Mouse (Mus musculus): Measurements from ENCODE around the gene Kmt2e. TPM values are rescaled to one million over a fixed set of nuclear protein-coding genes. Genes with fewer than 3 reads are reported as not detected.

Gene Kmt2e
- total and polyA plus RNA-seq, 3 experiments = 16.2 to 75.6 (median 29.3) TPM

GRCm38 (mm10) chr5:23490797-23491196, 56.6 kb downstream of the Kmt2e start:
- no peaks in the 10 kb centered on the region for H3K4me1 ChIP-seq (ENCODE audit: control insufficient read depth in 1 of 2, insufficient read depth in 2 of 2, low read length in 2 of 2)
- H3K4me3 ChIP-seq (ENCODE audit: control insufficient read depth in 1 of 2, insufficient read depth in 1 of 2, low read depth in 2 of 2, low read length in 2 of 2) = no peak overlapping the region
- peaks cover 0 to 68% of the 10 kb centered on the region in 2 experiments; a peak in 2 of 4 replicates for H3K36me3 ChIP-seq (ENCODE audit: control insufficient read depth in 1 of 2, insufficient read depth in 2 of 2, low read length in 2 of 2)
- H3K27ac ChIP-seq (ENCODE audit: control insufficient read depth, low read depth, low read length) = no peak overlapping the region
- H3K9me3 ChIP-seq (replicated peaks; ENCODE audit: insufficient read depth, low read length) = no peaks in the 10 kb centered on the region
- DNase-seq (ENCODE audit: low read depth, low spot score) = no peak
- no peaks in the 10 kb centered on the region for H3K79me2 ChIP-seq (ENCODE audit: control insufficient read depth, insufficient read depth, low read length, poor library complexity)
- TF ChIP-seq ETS1 (IDR thresholded peaks at IDR 0.05; ENCODE audit: low read depth, low read length) = no peak
- no peak for TF ChIP-seq RCOR1 (IDR thresholded peaks at IDR 0.05; ENCODE audit: low read depth, low read length)
- TF ChIP-seq CTCF (IDR thresholded peaks at IDR 0.05 in 2 of 3, conservative IDR thresholded peaks at IDR 0.05 in 1 of 3; ENCODE audit: control insufficient read depth in 1 of 3, insufficient read depth in 1 of 3, low read depth in 2 of 3, low read length in 3 of 3, poor library complexity in 1 of 3, severe bottlenecking in 1 of 3) = no peak
- TF ChIP-seq UBTF (IDR thresholded peaks at IDR 0.05; ENCODE audit: borderline replicate concordance, insufficient read depth, low read depth, low read length) = no peak
- TF ChIP-seq TAL1 (IDR thresholded peaks at IDR 0.05; ENCODE audit: low read length) = no peak
- TF ChIP-seq POLR2AphosphoS2 (IDR thresholded peaks at IDR 0.05; ENCODE audit: low read length) = no peak
- no peak for TF ChIP-seq NRF1 (IDR thresholded peaks at IDR 0.05; ENCODE audit: insufficient read depth, low read depth, low read length, poor library complexity, severe bottlenecking)
- TF ChIP-seq MEF2A (IDR thresholded peaks at IDR 0.05; ENCODE audit: extremely low read depth, insufficient replicate concordance, low read depth, low read length, poor library complexity, severe bottlenecking) = no peak
- no peak for TF ChIP-seq POLR2A (IDR thresholded peaks at IDR 0.05; ENCODE audit: control insufficient read depth in 1 of 2, insufficient read depth in 1 of 2, low read depth in 1 of 2, low read length in 2 of 2, poor library complexity in 1 of 2)
- TF ChIP-seq ZC3H11A (IDR thresholded peaks at IDR 0.05; ENCODE audit: low read depth, low read length) = no peak
- no peak for TF ChIP-seq POLR2AphosphoS5 (IDR thresholded peaks at IDR 0.05; ENCODE audit: borderline replicate concordance, low read depth, low read length)
- no peak for TF ChIP-seq USF2 (IDR thresholded peaks at IDR 0.05; ENCODE audit: borderline replicate concordance in 1 of 2, insufficient read depth in 1 of 2, low read depth in 1 of 2, low read length in 2 of 2)
- no peak for TF ChIP-seq ZMIZ1 (IDR thresholded peaks at IDR 0.05; ENCODE audit: low read depth, low read length)
- TF ChIP-seq TCF12 (IDR thresholded peaks at IDR 0.05; ENCODE audit: low read depth, low read length) = no peak
- no peak for TF ChIP-seq SIN3A (IDR thresholded peaks at IDR 0.05; ENCODE audit: low read length)
- no peak for TF ChIP-seq MYC (IDR thresholded peaks at IDR 0.05; ENCODE audit: low read depth, low read length)
- no peak for TF ChIP-seq NELFE (IDR thresholded peaks at IDR 0.05; ENCODE audit: low read depth, low read length)
- H3K27me3 ChIP-seq (ENCODE audit: control insufficient read depth in 1 of 2, insufficient read depth in 2 of 2, low read length in 2 of 2) = no peaks in the 10 kb centered on the region
- H3K9ac ChIP-seq (ENCODE audit: control insufficient read depth, low read depth, low read length, poor library complexity, severe bottlenecking) = no peak overlapping the region

GRCm38 (mm10) chr5:23496396-23496795, 62.2 kb downstream of the Kmt2e start:
- Histone ChIP-seq H3K9ac (ENCODE audit: control insufficient read depth, low read depth, low read length, poor library complexity, severe bottlenecking) (no peak overlapping the region), H3K27ac (ENCODE audit: control insufficient read depth, low read depth, low read length) (no peak overlapping the region), H3K4me1 (ENCODE audit: control insufficient read depth in 1 of 2, insufficient read depth in 2 of 2, low read length in 2 of 2) (no peaks in the 10 kb centered on the region), H3K4me3 (ENCODE audit: control insufficient read depth in 1 of 2, insufficient read depth in 1 of 2, low read depth in 2 of 2, low read length in 2 of 2) (no peak overlapping the region), H3K36me3 (ENCODE audit: control insufficient read depth in 1 of 2, insufficient read depth in 2 of 2, low read length in 2 of 2) (peaks cover 0 to 71% of the 10 kb centered on the region in 2 experiments; a peak in 2 of 4 replicates), H3K9me3 (replicated peaks; ENCODE audit: insufficient read depth, low read length) (no peaks in the 10 kb centered on the region), H3K79me2 (ENCODE audit: control insufficient read depth, insufficient read depth, low read length, poor library complexity) (no peaks in the 10 kb centered on the region), H3K27me3 (ENCODE audit: control insufficient read depth in 1 of 2, insufficient read depth in 2 of 2, low read length in 2 of 2) (no peaks in the 10 kb centered on the region)
- DNase-seq (ENCODE audit: low read depth, low spot score) = no peak
- no peak for TF ChIP-seq RAD21 (IDR thresholded peaks at IDR 0.05; ENCODE audit: low read depth, low read length)
- no peak for TF ChIP-seq E2F4 (IDR thresholded peaks at IDR 0.05; ENCODE audit: borderline replicate concordance, low read depth, low read length)
- TF ChIP-seq MXI1 (IDR thresholded peaks at IDR 0.05; ENCODE audit: low read depth, low read length) = no peak
- no peak for TF ChIP-seq NELFE (IDR thresholded peaks at IDR 0.05; ENCODE audit: low read depth, low read length)
- no peak for TF ChIP-seq MEF2A (IDR thresholded peaks at IDR 0.05; ENCODE audit: extremely low read depth, insufficient replicate concordance, low read depth, low read length, poor library complexity, severe bottlenecking)
- no peak for TF ChIP-seq ZKSCAN1 (IDR thresholded peaks at IDR 0.05; ENCODE audit: low read depth, low read length)
- TF ChIP-seq ZMIZ1 (IDR thresholded peaks at IDR 0.05; ENCODE audit: low read depth, low read length) = no peak
- no peak for TF ChIP-seq GABPA (IDR thresholded peaks at IDR 0.05; ENCODE audit: low read depth, low read length)
- no peak for TF ChIP-seq POLR2AphosphoS5 (IDR thresholded peaks at IDR 0.05; ENCODE audit: borderline replicate concordance, low read depth, low read length)
- no peak for TF ChIP-seq USF2 (IDR thresholded peaks at IDR 0.05; ENCODE audit: borderline replicate concordance in 1 of 2, insufficient read depth in 1 of 2, low read depth in 1 of 2, low read length in 2 of 2)
